Mouse (Mus musculus) kidney, postnatal 10 days (tissue): Measurements from ENCODE around the gene Pde4b.

Experiments used
- DNase-seq: peaks from one replicate; pipeline ENCODE4 v3.0.0; 2021; ENCODE audit warnings: mixed read lengths

The Pde4b gene

GRCm38 (mm10) chr4:102186888-102187287, 99.5 kb downstream of the Pde4b start:
- DNase-seq = no peak

GRCm38 (mm10) chr4:102197707-102198106, 110.4 kb downstream of the Pde4b start:
- no peak for DNase-seq

- DNase-seq = no peak
Observed at GRCm38 (mm10) chr4:102209773-102210172, 122.4 kb downstream of the Pde4b start.

GRCm38 (mm10) chr4:102226700-102227099, 139.4 kb downstream of the Pde4b start:
- DNase-seq = peak; percentile 28

GRCm38 (mm10) chr4:102228953-102229586, 141.7 kb downstream of the Pde4b start:
- DNase-seq = peak; percentile 75

- DNase-seq = no peak
Observed at GRCm38 (mm10) chr4:102230898-102231297, 143.6 kb downstream of the Pde4b start.

GRCm38 (mm10) chr4:102233633-102234032, 146.3 kb downstream of the Pde4b start:
- DNase-seq = no peak

GRCm38 (mm10) chr4:102235151-102235550, 147.8 kb downstream of the Pde4b start:
- no peak for DNase-seq

GRCm38 (mm10) chr4:102239102-102239501, 151.8 kb downstream of the Pde4b start:
- no peak for DNase-seq

GRCm38 (mm10) chr4:102239657-102240390, 152.5 kb downstream of the Pde4b start:
- DNase-seq = no peak

GRCm38 (mm10) chr4:102240754-102241427, 153.5 kb downstream of the Pde4b start:
- no peak for DNase-seq

GRCm38 (mm10) chr4:102253994-102254393, 166.7 kb downstream of the Pde4b start:
- DNase-seq = no peak

- DNase-seq = peak; percentile 16
Observed at GRCm38 (mm10) chr4:102254466-102255294, 167.3 kb downstream of the Pde4b start.

GRCm38 (mm10) chr4:102255295-102255670, 167.9 kb downstream of the Pde4b start:
- no peak for DNase-seq

- no peak for DNase-seq
Observed at GRCm38 (mm10) chr4:102256170-102256960, 169.0 kb downstream of the Pde4b start.

- DNase-seq = no peak
Observed at GRCm38 (mm10) chr4:102260216-102260615, 172.9 kb downstream of the Pde4b start.

- no peak for DNase-seq
Observed at GRCm38 (mm10) chr4:102272313-102272712, 185.0 kb downstream of the Pde4b start.

- no peak for DNase-seq
Observed at GRCm38 (mm10) chr4:102272749-102273148, 185.4 kb downstream of the Pde4b start.

- no peak for DNase-seq
Observed at GRCm38 (mm10) chr4:102275716-102276115, 188.4 kb downstream of the Pde4b start.

GRCm38 (mm10) chr4:102278958-102279357, 191.6 kb downstream of the Pde4b start:
- DNase-seq = no peak

GRCm38 (mm10) chr4:102287172-102287571, 199.8 kb downstream of the Pde4b start:
- peak; percentile 6 for DNase-seq
